Mouse (Mus musculus): ENCODE data around the gene Krtap3-3. TPM values are rescaled to one million over a fixed set of nuclear protein-coding genes. Genes with fewer than 3 reads are reported as not detected.
"Not testable (repeated sequence)": the region's sequence is repeated elsewhere in the genome, so short reads cannot be mapped to it uniquely, and the experiment has no call there.

The Krtap3-3 gene
- polyA plus RNA-seq (2015; fragmentation: Nextera tagmentation; extraction: Ambion mirVana), result not detected in 2 replicates

GRCm38 (mm10) chr11:99550765-99551164 is at the start of gene Krtap3-3:
Gene Krtap3-3 (minus strand): TSS chr11:99550865.
- WGBS, result 70% methylated on average over 4 of the region's 4 CpGs
- no peak for ATAC-seq
- H3K9me3 ChIP-seq (ENCODE audit: control insufficient read depth, low read length), result no peaks in the 10 kb centered on the region

DNA sequence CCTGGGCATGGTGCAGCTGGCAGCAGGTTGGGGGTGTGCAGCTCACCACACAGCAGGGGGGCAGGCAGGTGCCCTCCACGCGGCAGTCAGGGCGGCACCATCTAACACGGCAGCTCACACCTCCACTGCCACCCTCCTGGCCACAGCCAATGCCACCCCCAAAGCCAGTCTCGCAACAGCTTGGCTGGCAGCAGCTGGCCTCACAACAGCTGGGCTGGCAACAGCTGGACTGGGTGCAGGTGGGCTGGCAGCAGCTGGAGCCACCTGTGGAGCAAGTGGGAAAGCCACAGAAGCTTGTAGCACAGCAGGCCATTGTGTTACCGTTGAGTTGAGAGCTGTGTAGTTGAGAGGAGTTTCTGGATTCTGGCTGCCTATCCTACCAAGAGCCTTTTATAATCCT is 47.1 kb upstream of the Krtap3-3 start, which contains the start of gene Krtap9-3:
TSS of gene Krtap9-3 (minus strand) at position 364 of the 400 bp plus-strand sequence.
- ATAC-seq; H3K27ac ChIP-seq (ENCODE audit: low read length); H3K4me2 ChIP-seq (ENCODE audit: low read depth, low read length); H3K9me3 ChIP-seq (ENCODE audit: control insufficient read depth, low read length); H3K27me3 ChIP-seq (replicated peaks; ENCODE audit: control insufficient read depth, insufficient read depth, low read length); H3K36me3 ChIP-seq (ENCODE audit: control insufficient read depth, insufficient read depth, low read length); H3K4me1 ChIP-seq (ENCODE audit: control insufficient read depth, insufficient read depth, low read length); H3K4me3 ChIP-seq (ENCODE audit: low read length); H3K9ac ChIP-seq (ENCODE audit: low read depth, low read length): not testable (repeated sequence)
- WGBS, result 71% methylated on average over 4 of the region's 6 CpGs

More at GRCm38 (mm10) chr11:99550765-99551164, at the start of gene Krtap3-3:
- Histone ChIP-seq H3K27me3 (replicated peaks; ENCODE audit: control insufficient read depth, insufficient read depth, low read length) (no peaks in the 10 kb centered on the region), H3K4me1 (ENCODE audit: control insufficient read depth, insufficient read depth, low read length) (no peaks in the 10 kb centered on the region), H3K4me3 (ENCODE audit: low read length) (no peak within 1 kb of the TSS), H3K9ac (ENCODE audit: low read depth, low read length) (no peak within 1 kb of the TSS), H3K27ac (ENCODE audit: low read length) (no peak within 1 kb of the TSS), H3K36me3 (ENCODE audit: control insufficient read depth, insufficient read depth, low read length) (no peaks in the 10 kb centered on the region), H3K4me2 (ENCODE audit: low read depth, low read length) (no peak within 1 kb of the TSS)

DNA sequence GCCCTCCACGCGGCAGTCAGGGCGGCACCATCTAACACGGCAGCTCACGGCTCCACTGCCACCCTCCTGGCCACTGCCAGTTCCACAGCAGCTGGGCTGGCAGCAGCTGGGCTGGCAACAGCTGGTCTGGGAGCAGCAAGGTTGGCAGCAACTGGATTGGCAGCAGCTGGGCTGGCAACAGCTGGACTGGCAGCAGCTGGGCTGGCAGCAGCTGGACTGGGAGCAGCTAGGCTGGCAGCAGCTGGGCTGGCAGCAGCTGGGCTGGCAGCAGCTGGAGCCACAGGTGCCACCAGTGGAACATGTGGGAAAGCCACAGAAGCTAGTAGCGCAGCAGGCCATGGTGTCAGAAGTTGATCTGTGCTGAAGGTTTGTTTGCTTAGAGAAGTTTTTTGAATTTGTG is 40.3 kb upstream of the Krtap3-3 start, which contains the start of gene Krtap1-3:
TSS of gene Krtap1-3 (minus strand) at position 359 of the 400 bp plus-strand sequence.
- Histone ChIP-seq H3K9ac (ENCODE audit: low read depth, low read length) (no peak within 1 kb of the TSS), H3K36me3 (ENCODE audit: control insufficient read depth, insufficient read depth, low read length) (no peaks in the 10 kb centered on the region), H3K4me2 (ENCODE audit: low read depth, low read length) (no peak within 1 kb of the TSS), H3K4me3 (ENCODE audit: low read length) (no peak within 1 kb of the TSS), H3K27me3 (replicated peaks; ENCODE audit: control insufficient read depth, insufficient read depth, low read length) (no peaks in the 10 kb centered on the region), H3K4me1 (ENCODE audit: control insufficient read depth, insufficient read depth, low read length) (no peaks in the 10 kb centered on the region), H3K9me3 (ENCODE audit: control insufficient read depth, low read length) (no peaks in the 10 kb centered on the region), H3K27ac (ENCODE audit: low read length) (no peak within 1 kb of the TSS)
- 85% methylated on average over 6 of the region's 6 CpGs for WGBS
- no peak for ATAC-seq

GRCm38 (mm10) chr11:99585096-99585495 is 34.4 kb upstream of the Krtap3-3 start:
- Histone ChIP-seq H3K27ac (ENCODE audit: low read length) (no peak overlapping the region), H3K4me2 (ENCODE audit: low read depth, low read length) (no peak overlapping the region), H3K36me3 (ENCODE audit: control insufficient read depth, insufficient read depth, low read length) (no peaks in the 10 kb centered on the region), H3K4me3 (ENCODE audit: low read length) (no peak overlapping the region), H3K27me3 (replicated peaks; ENCODE audit: control insufficient read depth, insufficient read depth, low read length) (no peaks in the 10 kb centered on the region), H3K9me3 (ENCODE audit: control insufficient read depth, low read length) (no peaks in the 10 kb centered on the region), H3K9ac (ENCODE audit: low read depth, low read length) (no peak overlapping the region), H3K4me1 (ENCODE audit: control insufficient read depth, insufficient read depth, low read length) (no peaks in the 10 kb centered on the region)
- WGBS, result 79% methylated on average over 7 of the region's 7 CpGs
- no peak for ATAC-seq

DNA sequence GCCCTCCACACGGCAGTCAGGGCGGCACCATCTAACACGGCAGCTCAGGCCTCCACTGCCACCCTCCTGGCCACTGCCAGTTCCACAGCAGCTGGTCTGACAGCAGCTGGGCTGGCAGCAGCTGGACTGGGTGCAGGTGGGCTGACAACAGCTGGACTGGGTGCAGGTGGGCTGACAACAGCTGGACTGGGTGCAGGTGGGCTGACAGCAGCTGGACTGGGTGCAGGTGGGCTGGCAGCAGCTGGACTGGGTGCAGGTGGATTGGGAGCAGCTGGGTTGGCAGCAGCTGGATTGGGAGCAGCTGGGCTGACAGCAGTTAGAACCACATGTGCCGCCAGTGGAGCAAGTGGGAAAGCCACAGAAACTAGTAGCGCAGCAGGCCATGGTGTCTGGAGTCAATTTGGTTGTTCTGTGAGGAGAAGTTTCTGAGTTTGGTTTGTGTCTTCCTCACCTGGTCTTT is 32.6 kb upstream of the Krtap3-3 start, which contains the start of gene Krtap1-4:
TSS of gene Krtap1-4 (minus strand) at position 410 of the 460 bp plus-strand sequence.
- Histone ChIP-seq H3K4me3 (ENCODE audit: low read length) (no peak within 1 kb of the TSS), H3K4me1 (ENCODE audit: control insufficient read depth, insufficient read depth, low read length) (no peaks in the 10 kb centered on the region), H3K27ac (ENCODE audit: low read length) (no peak within 1 kb of the TSS), H3K4me2 (ENCODE audit: low read depth, low read length) (no peak within 1 kb of the TSS), H3K36me3 (ENCODE audit: control insufficient read depth, insufficient read depth, low read length) (no peaks in the 10 kb centered on the region), H3K9me3 (ENCODE audit: control insufficient read depth, low read length) (no peaks in the 10 kb centered on the region), H3K9ac (ENCODE audit: low read depth, low read length) (no peak within 1 kb of the TSS), H3K27me3 (replicated peaks; ENCODE audit: control insufficient read depth, insufficient read depth, low read length) (no peaks in the 10 kb centered on the region)
- 74% methylated on average over 5 of the region's 5 CpGs for WGBS
- no peak for ATAC-seq

GRCm38 (mm10) chr11:99581564-99581963 is 30.9 kb upstream of the Krtap3-3 start:
- Histone ChIP-seq H3K36me3 (ENCODE audit: control insufficient read depth, insufficient read depth, low read length) (no peaks in the 10 kb centered on the region), H3K4me1 (ENCODE audit: control insufficient read depth, insufficient read depth, low read length) (no peaks in the 10 kb centered on the region), H3K4me3 (ENCODE audit: low read length) (no peak overlapping the region), H3K9me3 (ENCODE audit: control insufficient read depth, low read length) (no peaks in the 10 kb centered on the region), H3K27ac (ENCODE audit: low read length) (no peak overlapping the region), H3K27me3 (replicated peaks; ENCODE audit: control insufficient read depth, insufficient read depth, low read length) (no peaks in the 10 kb centered on the region), H3K4me2 (ENCODE audit: low read depth, low read length) (no peak overlapping the region), H3K9ac (ENCODE audit: low read depth, low read length) (no peak overlapping the region)
- WGBS, result 83% methylated on average over 6 of the region's 6 CpGs
- no peak for ATAC-seq

DNA sequence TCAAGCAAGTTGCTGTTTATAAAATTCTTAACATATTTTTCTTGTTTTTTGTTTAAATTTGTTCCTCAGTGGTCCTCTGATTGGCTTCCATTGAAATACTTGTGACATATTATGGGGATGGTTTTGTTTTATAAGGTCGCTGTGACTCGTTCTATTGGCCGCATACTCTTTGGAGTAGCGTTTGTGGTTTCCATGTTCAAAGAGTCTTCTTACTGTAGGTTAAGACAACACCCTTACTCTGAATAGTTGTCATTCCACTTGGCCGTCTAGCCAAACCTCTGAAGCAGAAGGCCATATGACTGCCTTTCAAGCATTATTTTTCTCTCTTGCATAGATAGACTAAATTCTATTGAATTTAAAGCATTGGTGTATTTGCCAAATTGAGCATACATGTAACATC is 30.4 kb upstream of the Krtap3-3 start:
- H3K27me3 ChIP-seq (replicated peaks; ENCODE audit: control insufficient read depth, insufficient read depth, low read length), result no peaks in the 10 kb centered on the region
- H3K27ac ChIP-seq (ENCODE audit: low read length), result no peak overlapping the region
- no peak overlapping the region for H3K4me3 ChIP-seq (ENCODE audit: low read length)
- H3K9ac ChIP-seq (ENCODE audit: low read depth, low read length), result no peak overlapping the region
- no peak overlapping the region for H3K4me2 ChIP-seq (ENCODE audit: low read depth, low read length)
- 92% methylated on average over 5 of the region's 5 CpGs for WGBS
- H3K4me1 ChIP-seq (ENCODE audit: control insufficient read depth, insufficient read depth, low read length), result no peaks in the 10 kb centered on the region
- ATAC-seq, result no peak
- H3K9me3 ChIP-seq (ENCODE audit: control insufficient read depth, low read length), result no peaks in the 10 kb centered on the region
- H3K36me3 ChIP-seq (ENCODE audit: control insufficient read depth, insufficient read depth, low read length), result no peaks in the 10 kb centered on the region

DNA sequence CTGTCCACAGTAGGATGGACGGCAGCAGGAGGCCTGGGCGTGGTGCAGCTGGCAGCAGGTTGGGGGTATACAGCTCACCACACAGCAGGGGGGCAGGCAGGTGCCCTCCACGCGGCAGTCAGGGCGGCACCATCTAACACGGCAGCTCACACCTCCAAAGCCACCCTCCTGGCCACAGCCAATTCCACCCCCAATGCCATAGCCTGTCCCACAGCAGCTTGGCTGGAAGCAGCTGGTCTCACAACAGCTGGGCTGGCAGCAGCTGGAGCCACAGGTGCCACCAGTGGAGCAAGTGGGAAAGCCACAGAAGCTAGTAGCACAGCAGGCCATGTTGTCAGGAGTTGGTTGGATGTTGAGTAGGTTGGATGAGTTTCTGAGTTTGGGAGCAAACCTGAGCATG is 30.0 kb upstream of the Krtap3-3 start, which contains the start of gene Krtap1-5:
TSS of gene Krtap1-5 (minus strand) at position 381 of the 400 bp plus-strand sequence.
- no peaks in the 10 kb centered on the region for H3K9me3 ChIP-seq (ENCODE audit: control insufficient read depth, low read length)
- no peaks in the 10 kb centered on the region for H3K27me3 ChIP-seq (replicated peaks; ENCODE audit: control insufficient read depth, insufficient read depth, low read length)
- no peak within 1 kb of the TSS for H3K27ac ChIP-seq (ENCODE audit: low read length)
- H3K4me3 ChIP-seq (ENCODE audit: low read length), result no peak within 1 kb of the TSS
- no peak for ATAC-seq
- H3K36me3 ChIP-seq (ENCODE audit: control insufficient read depth, insufficient read depth, low read length), result no peaks in the 10 kb centered on the region
- no peak within 1 kb of the TSS for H3K9ac ChIP-seq (ENCODE audit: low read depth, low read length)
- no peaks in the 10 kb centered on the region for H3K4me1 ChIP-seq (ENCODE audit: control insufficient read depth, insufficient read depth, low read length)
- H3K4me2 ChIP-seq (ENCODE audit: low read depth, low read length), result no peak within 1 kb of the TSS
- WGBS, result 87% methylated on average over 6 of the region's 6 CpGs

GRCm38 (mm10) chr11:99574106-99574505 is 23.4 kb upstream of the Krtap3-3 start:
- Histone ChIP-seq H3K4me2 (ENCODE audit: low read depth, low read length) (peak overlapping the region; percentile 34), H3K4me3 (ENCODE audit: low read length) (no peak overlapping the region)

DNA sequence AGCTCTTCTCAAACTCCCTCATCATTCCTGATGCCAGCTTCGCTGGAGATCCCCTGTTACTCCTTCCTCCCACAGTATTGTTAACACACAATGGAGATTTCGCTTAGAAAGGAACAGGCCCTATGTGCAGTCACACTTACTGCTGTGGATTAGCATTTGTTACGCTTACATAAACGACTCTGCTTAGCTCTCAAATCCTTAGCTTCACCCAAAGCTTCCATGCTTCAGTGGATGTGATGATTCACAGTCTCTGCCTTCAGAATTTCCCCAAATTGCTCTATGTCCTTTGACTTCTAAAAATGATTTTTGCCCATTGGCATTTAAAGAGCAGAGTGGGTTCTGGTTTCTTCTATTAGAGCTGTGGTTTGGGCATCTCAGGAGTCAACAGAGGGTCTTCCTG is 22.5 kb upstream of the Krtap3-3 start:
- Histone ChIP-seq H3K27me3 (replicated peaks; ENCODE audit: control insufficient read depth, insufficient read depth, low read length) (no peaks in the 10 kb centered on the region), H3K36me3 (ENCODE audit: control insufficient read depth, insufficient read depth, low read length) (no peaks in the 10 kb centered on the region), H3K4me1 (ENCODE audit: control insufficient read depth, insufficient read depth, low read length) (no peaks in the 10 kb centered on the region), H3K9me3 (ENCODE audit: control insufficient read depth, low read length) (no peaks in the 10 kb centered on the region), H3K4me2 (ENCODE audit: low read depth, low read length) (no peak overlapping the region), H3K9ac (ENCODE audit: low read depth, low read length) (no peak overlapping the region), H3K4me3 (ENCODE audit: low read length) (no peak overlapping the region), H3K27ac (ENCODE audit: low read length) (no peak overlapping the region)
- WGBS, result 65% methylated on average over 4 of the region's 4 CpGs
- no peak for ATAC-seq

More at GRCm38 (mm10) chr11:99574106-99574505, 23.4 kb upstream of the Krtap3-3 start:
- Histone ChIP-seq H3K9ac (ENCODE audit: low read depth, low read length) (peak overlapping the region; percentile 41; the same call in 1 of the 2 replicates), H3K27ac (ENCODE audit: low read length) (no peak overlapping the region), H3K4me1 (ENCODE audit: control insufficient read depth, insufficient read depth, low read length) (no peaks in the 10 kb centered on the region), H3K9me3 (ENCODE audit: control insufficient read depth, low read length) (no peaks in the 10 kb centered on the region), H3K36me3 (ENCODE audit: control insufficient read depth, insufficient read depth, low read length) (no peaks in the 10 kb centered on the region), H3K27me3 (replicated peaks; ENCODE audit: control insufficient read depth, insufficient read depth, low read length) (no peaks in the 10 kb centered on the region)
- 0 out of 2 replicates have a peak, but pooled peaks have one; percentile 58 for ATAC-seq
- WGBS, result 3% methylated on average over 7 of the region's 7 CpGs
